Mouse (Mus musculus) midbrain, embryonic 10.5 days (tissue): ENCODE results near the gene Farsa. TPM values are rescaled to one million over a fixed set of nuclear protein-coding genes. Genes with fewer than 3 reads are reported as not detected.
"Not testable (repeated sequence)": the region's sequence is repeated elsewhere in the genome, so short reads cannot be mapped to it uniquely, and the experiment has no call there.

Experiments
- DNase-seq: peaks from one replicate; pipeline ENCODE4 v3.0.0-alpha.2; 2017; ENCODE audit warnings: low spot score
- H3K27ac ChIP-seq: fragments of 300-500 bp; sonication (generic); replicated peaks from 2 replicates; pipeline ENCODE4 v1.5.1; 2016; ENCODE audit warnings: mild to moderate bottlenecking
- H3K27me3 ChIP-seq: fragments of 300-500 bp; sonication (generic); 2 replicates; pipeline ENCODE4 v1.6.1; 2016; ENCODE audit warnings: low read depth, mild to moderate bottlenecking; ENCODE audit not compliant: poor library complexity, severe bottlenecking
- H3K36me3 ChIP-seq: fragments of 300-500 bp; sonication (generic); 2 replicates; pipeline ENCODE4 v1.6.1; 2016; ENCODE audit warnings: mild to moderate bottlenecking, moderate library complexity
- H3K4me1 ChIP-seq: fragments of 300-500 bp; sonication (generic); 2 replicates; pipeline ENCODE4 v1.6.1; 2016
- H3K4me3 ChIP-seq: fragments of 300-500 bp; sonication (generic); 2 replicates; pipeline ENCODE4 v1.5.1; 2016; ENCODE audit warnings: mild to moderate bottlenecking, moderate library complexity
- H3K9me3 ChIP-seq: fragments of 300-500 bp; sonication (generic); replicated peaks from 2 replicates; pipeline ENCODE4 v1.6.1; 2016; ENCODE audit warnings: mild to moderate bottlenecking
- WGBS: fragments of 180-500 bp; shearing (Covaris S2); methylation state at CpG from one replicate; pipeline ENCODE4 v1.1.7; 2016; 5-methylcytosine and 5-hydroxymethylcytosine counted together
- polyA plus RNA-seq: library from polyadenylated mRNA; unstranded; fragments of >200 nt; fragmentation: Nextera tagmentation; extraction: Ambion mirVana; gene quantifications from 2 replicates; pipeline ENCODE4 v1.2.1, GENCODE M21; 2016

The Farsa gene
- polyA plus RNA-seq, 1 experiment from 2014 or later = 133 TPM

DNA sequence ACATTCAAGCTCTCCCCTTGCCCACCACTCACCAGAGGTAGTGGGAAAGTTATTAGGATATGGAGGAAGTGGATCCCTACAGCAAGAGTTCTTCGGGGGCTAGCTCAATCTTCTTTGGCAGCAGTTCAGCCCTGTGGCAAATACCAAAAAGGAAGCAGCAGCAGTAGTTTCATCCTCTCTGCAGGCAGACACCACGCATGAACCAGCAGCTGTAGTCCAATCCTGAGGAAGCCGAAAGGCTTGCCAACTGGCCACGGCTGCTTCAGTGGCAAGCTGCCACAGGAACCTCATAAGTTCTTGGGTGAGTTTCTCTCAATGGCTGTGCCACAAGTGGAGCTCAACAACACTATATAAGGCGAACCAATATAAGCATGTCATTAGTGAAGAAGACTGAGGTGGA, 39.2 kb downstream of the Farsa start:
- Histone ChIP-seq H3K27me3 (peaks cover 28% of the 10 kb centered on the region), H3K4me1 (peaks cover 26% of the 10 kb centered on the region), H3K27ac (no peak overlapping the region), H3K4me3 (no peak overlapping the region), H3K36me3 (peaks cover 12% of the 10 kb centered on the region), H3K9me3 (no peaks in the 10 kb centered on the region)
- DNase-seq = no peak
- 86% methylated on average over 5 of the region's 5 CpGs for WGBS

DNA sequence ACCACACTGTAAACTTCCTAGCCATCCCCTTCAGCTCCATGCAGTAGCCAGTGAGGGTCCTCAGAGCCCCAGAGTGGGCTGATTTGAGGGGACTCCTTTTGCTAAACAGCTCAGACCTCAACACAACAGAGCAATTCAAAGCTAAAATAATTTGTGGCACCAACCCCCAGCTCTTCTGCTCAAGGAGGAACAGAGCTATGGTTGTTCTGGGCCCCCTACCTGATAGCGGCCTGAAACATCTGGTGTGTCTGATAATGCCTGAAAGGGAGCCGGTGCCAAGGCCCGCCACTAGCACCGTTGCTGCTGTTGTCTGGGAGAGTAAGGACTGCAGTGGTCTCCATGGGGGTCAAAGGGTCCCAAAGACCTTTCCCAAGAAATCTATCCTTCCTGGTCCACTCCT, 44.3 kb downstream of the Farsa start:
- no peak overlapping the region for H3K4me3 ChIP-seq
- 70% methylated on average over 4 of the region's 4 CpGs for WGBS

GRCm38 (mm10) chr8:84901752-84902151, 45.0 kb downstream of the Farsa start, which contains the start of gene Klf1:
Gene Klf1 (plus strand): TSS chr8:84901928.
- no peak for DNase-seq
- WGBS = 85% methylated on average over 3 of the region's 3 CpGs
- Histone ChIP-seq H3K36me3 (no peaks in the 10 kb centered on the region), H3K4me1 (peaks cover 15% of the 10 kb centered on the region), H3K27me3 (peaks cover 63% of the 10 kb centered on the region), H3K9me3 (no peaks in the 10 kb centered on the region), H3K27ac (peak within 1 kb of the TSS; percentile 87), H3K4me3 (peak within 1 kb of the TSS; percentile 76)

More for the DNA sequence above, 44.3 kb downstream of the Farsa start:
- no peak for DNase-seq
- Histone ChIP-seq H3K4me1 (peaks cover 15% of the 10 kb centered on the region), H3K27me3 (peaks cover 68% of the 10 kb centered on the region), H3K36me3 (no peaks in the 10 kb centered on the region), H3K9me3 (no peaks in the 10 kb centered on the region), H3K27ac (no peak overlapping the region)

GRCm38 (mm10) chr8:84902367-84902919, 45.7 kb downstream of the Farsa start:
- Histone ChIP-seq H3K27ac (peak overlapping the region; percentile 87), H3K4me1 (peaks cover 15% of the 10 kb centered on the region), H3K36me3 (no peaks in the 10 kb centered on the region), H3K9me3 (no peaks in the 10 kb centered on the region), H3K27me3 (peaks cover 63% of the 10 kb centered on the region), H3K4me3 (peak overlapping the region; percentile 76)
- no peak for DNase-seq
- WGBS = 3% methylated on average over 24 of the region's 24 CpGs

DNA sequence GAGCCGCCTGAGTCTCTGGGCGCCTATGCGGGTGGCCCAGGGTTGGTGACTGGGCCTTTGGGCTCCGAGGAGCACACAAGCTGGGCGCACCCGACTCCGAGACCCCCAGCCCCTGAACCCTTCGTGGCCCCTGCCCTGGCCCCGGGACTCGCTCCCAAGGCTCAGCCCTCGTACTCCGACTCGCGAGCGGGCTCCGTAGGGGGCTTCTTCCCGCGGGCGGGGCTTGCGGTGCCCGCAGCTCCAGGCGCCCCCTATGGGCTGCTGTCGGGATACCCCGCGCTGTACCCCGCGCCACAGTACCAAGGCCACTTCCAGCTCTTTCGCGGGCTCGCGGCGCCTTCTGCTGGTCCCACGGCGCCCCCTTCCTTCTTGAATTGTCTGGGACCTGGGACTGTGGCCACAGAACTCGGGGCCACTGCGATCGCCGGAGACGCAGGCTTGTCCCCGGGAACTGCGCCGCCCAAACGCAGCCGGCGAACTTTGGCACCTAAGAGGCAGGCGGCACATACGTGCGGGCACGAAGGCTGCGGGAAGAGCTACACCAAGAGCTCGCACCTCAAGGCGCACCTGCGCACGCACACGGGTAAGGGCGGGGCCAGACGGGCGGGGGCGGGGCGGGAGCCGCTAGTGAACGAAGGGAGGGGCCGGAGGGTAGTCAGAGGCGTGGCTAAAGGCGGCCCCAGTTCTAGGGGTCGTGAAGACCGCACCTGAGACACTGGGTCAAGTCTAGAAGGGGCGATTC, 46.3 kb downstream of the Farsa start:
- Histone ChIP-seq H3K4me1 (peaks cover 15% of the 10 kb centered on the region), H3K36me3 (no peaks in the 10 kb centered on the region), H3K4me3 (peak overlapping the region; percentile 76), H3K27me3 (peaks cover 63% of the 10 kb centered on the region), H3K27ac (peak overlapping the region; percentile 87), H3K9me3 (no peaks in the 10 kb centered on the region)
- WGBS = under 1% methylated on average over 68 of the region's 68 CpGs
- DNase-seq = peak; percentile 91

DNA sequence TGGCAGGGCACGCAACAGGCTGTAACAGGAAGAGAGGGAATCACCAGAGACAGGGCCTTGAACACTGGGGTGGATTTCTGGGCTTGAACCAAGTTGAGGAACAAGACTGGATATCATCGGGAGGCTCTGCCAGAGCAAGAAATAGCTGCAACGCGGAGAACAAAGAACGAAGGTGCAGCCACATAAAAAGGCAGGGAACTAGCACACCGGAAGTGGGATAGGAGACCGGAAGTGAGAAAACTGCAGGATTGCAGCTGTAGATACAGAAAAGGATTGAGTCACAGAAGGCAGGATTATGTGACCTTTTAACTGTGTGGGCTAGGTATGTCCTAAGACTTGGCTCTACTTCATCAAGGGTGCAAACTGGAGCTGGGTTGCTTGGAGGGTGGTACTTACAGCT, 47.6 kb downstream of the Farsa start:
- Histone ChIP-seq H3K27ac (no peak overlapping the region), H3K9me3 (no peaks in the 10 kb centered on the region), H3K4me3 (no peak overlapping the region), H3K4me1 (peaks cover 24% of the 10 kb centered on the region), H3K36me3 (no peaks in the 10 kb centered on the region), H3K27me3 (peaks cover 66% of the 10 kb centered on the region)
- WGBS = 91% methylated on average over 7 of the region's 7 CpGs
- no peak for DNase-seq

GRCm38 (mm10) chr8:84907037-84907436, 50.2 kb downstream of the Farsa start:
- Histone ChIP-seq H3K9me3 (no peaks in the 10 kb centered on the region), H3K4me3 (no peak overlapping the region), H3K27me3 (peaks cover 68% of the 10 kb centered on the region), H3K4me1 (peaks cover 26% of the 10 kb centered on the region), H3K36me3 (peaks cover 10% of the 10 kb centered on the region), H3K27ac (no peak overlapping the region)
- no peak for DNase-seq
- 92% methylated on average over 9 of the region's 9 CpGs for WGBS

DNA sequence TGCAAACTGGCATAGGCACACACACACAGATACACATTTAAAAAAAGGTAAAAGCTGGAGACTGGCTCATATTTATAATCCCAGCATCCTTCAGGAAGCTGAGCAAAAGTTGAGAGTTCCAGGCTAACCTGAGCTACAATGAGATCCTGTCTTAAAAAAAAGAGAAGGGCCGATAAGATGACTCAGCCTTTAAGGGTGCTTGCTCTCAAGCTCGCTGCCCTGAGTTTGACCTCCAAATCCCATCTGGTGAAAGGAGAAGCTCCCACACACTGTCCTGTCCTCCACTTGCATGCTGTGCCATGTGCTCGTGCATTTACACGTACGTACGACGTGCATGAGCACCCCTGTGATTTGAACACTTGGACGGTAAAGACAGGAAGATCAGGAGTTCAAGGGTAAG, 50.7 kb downstream of the Farsa start:
- DNase-seq = no peak
- peaks cover 12% of the 10 kb centered on the region for H3K36me3 ChIP-seq
- H3K27ac ChIP-seq = no peak overlapping the region
- H3K4me1 ChIP-seq = peaks cover 28% of the 10 kb centered on the region
- 85% methylated on average over 8 of the region's 8 CpGs for WGBS
- H3K9me3 ChIP-seq = no peaks in the 10 kb centered on the region
- H3K4me3 ChIP-seq = no peak overlapping the region
- H3K27me3 ChIP-seq = peaks cover 68% of the 10 kb centered on the region

DNA sequence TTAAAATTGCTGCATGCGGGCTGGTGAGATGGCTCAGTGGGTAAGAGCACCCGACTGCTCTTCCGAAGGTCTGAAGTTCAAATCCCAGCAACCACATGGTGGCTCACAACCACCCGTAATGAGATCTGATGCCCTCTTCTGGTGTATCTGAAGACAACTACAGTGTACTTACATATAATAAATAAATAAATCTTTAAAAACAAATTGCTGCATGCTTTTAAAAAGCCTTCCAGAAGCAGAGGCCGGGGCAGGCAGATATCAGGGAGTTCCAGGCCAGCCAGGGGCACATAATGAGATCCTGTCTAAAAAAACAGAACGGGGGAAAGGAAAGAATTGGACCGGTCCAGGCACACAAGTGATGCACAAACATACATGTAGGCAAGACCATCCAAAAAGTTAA, 51.2 kb downstream of the Farsa start:
- not testable (repeated sequence) for H3K9me3 ChIP-seq
- H3K4me3 ChIP-seq = peak overlapping the region; percentile 65
- peaks cover 12% of the 10 kb centered on the region for H3K36me3 ChIP-seq
- H3K4me1 ChIP-seq = peaks cover 28% of the 10 kb centered on the region
- DNase-seq = peak; percentile 29
- WGBS = 32% methylated on average over 7 of the region's 7 CpGs
- H3K27ac ChIP-seq = peak overlapping the region; percentile 69
- H3K27me3 ChIP-seq = peaks cover 68% of the 10 kb centered on the region

DNA sequence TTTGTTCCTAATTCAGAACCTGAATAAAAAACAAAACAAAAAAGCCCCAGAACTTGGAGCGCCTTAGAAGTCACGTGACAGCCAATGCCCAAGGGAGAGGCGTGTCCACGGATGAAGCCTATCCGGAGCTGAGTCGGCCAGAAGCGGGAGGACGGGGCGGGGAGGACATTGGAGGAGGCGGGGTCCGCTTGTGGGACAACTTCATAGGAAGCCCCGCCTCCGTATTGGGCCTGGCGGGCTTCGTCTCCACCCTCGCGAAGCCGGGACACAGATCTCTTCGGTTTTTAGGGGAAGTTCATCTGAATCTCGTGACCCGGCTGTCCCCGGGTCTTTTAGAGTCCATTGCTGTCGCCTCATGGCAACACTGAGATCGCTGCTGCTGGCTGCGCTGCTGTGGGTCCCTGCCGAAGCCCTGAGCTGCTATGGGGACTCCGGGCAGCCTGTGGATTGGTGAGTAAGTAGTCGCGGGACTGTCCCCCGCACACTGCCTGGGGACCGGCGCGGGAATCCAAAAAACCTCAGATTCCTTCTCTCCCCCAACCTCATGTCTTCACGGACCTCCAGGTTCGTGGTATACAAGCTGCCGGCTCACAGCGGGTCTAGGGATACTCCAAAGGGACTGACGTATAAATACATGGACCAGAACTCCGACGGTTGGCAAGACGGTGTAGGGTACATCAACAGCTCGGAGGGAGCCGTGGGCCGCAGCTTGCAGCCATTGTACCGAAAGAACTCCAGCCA, 51.8 kb downstream of the Farsa start, which contains the start of gene Dnase2a:
Dnase2a (plus strand) TSS at position 140 of the 741 bp plus-strand sequence.
- H3K4me3 ChIP-seq = peak within 1 kb of the TSS; percentile 65
- peak; percentile 96 for DNase-seq
- no peaks in the 10 kb centered on the region for H3K9me3 ChIP-seq
- H3K27me3 ChIP-seq = peaks cover 70% of the 10 kb centered on the region
- 1% methylated on average over 45 of the region's 45 CpGs for WGBS
- peaks cover 12% of the 10 kb centered on the region for H3K36me3 ChIP-seq
- H3K4me1 ChIP-seq = peaks cover 28% of the 10 kb centered on the region
- H3K27ac ChIP-seq = peak within 1 kb of the TSS; percentile 83

GRCm38 (mm10) chr8:84909162-84909767, 52.5 kb downstream of the Farsa start:
- Histone ChIP-seq H3K36me3 (peaks cover 12% of the 10 kb centered on the region), H3K9me3 (peaks cover 4% of the 10 kb centered on the region; the same call in 1 of the 2 replicates), H3K4me1 (peaks cover 28% of the 10 kb centered on the region), H3K4me3 (peak overlapping the region; percentile 65), H3K27me3 (peaks cover 73% of the 10 kb centered on the region), H3K27ac (no peak overlapping the region; the same call in 1 of the 2 replicates)
- WGBS = 50% methylated on average over 20 of the region's 20 CpGs
- DNase-seq = no peak

- Histone ChIP-seq H3K4me1 (peaks cover 28% of the 10 kb centered on the region), H3K27ac (no peak overlapping the region), H3K9me3 (peaks cover 5% of the 10 kb centered on the region; the same call in 1 of the 2 replicates), H3K36me3 (peaks cover 13% of the 10 kb centered on the region), H3K27me3 (peaks cover 73% of the 10 kb centered on the region), H3K4me3 (peak overlapping the region; percentile 65; the same call in 1 of the 2 replicates)
- no peak for DNase-seq
- 85% methylated on average over 5 of the region's 5 CpGs for WGBS
Measured at GRCm38 (mm10) chr8:84909949-84910348, 53.2 kb downstream of the Farsa start.
